Mouse (Mus musculus) MEL (cell line): Measurements from ENCODE around the gene Spata2. TPM values are rescaled to one million over a fixed set of nuclear protein-coding genes. Genes with fewer than 3 reads are reported as not detected.

Source experiments
- DNase-seq: peaks from one replicate; pipeline ENCODE4 v3.0.0; 2011; ENCODE audit warnings: low read depth, low spot score
- H3K27ac ChIP-seq: 2 replicates; pipeline ENCODE4 v1.5.1; 2012; ENCODE audit warnings: low read depth, mild to moderate bottlenecking, control low read depth, low read length, moderate library complexity; ENCODE audit not compliant: control insufficient read depth
- H3K27me3 ChIP-seq, 2 experiments: fragments of 150-350 bp in 1 of 2; sonication (generic) in 1 of 2; 2 replicates each; pipeline ENCODE4 v1.6.1; 2012; ENCODE audit warnings: low read length in 2 of 2, mild to moderate bottlenecking in 2 of 2, improper control_type of control experiment in 1 of 2, moderate library complexity in 1 of 2; ENCODE audit not compliant: insufficient read depth in 2 of 2, control insufficient read depth in 1 of 2
- H3K36me3 ChIP-seq, 2 experiments: 2 replicates each; pipeline ENCODE4 v1.6.1; 2012 to 2014; ENCODE audit warnings: low read length in 2 of 2, improper control_type of control experiment in 1 of 2, inconsistent platforms in 1 of 2, mild to moderate bottlenecking in 1 of 2; ENCODE audit not compliant: insufficient read depth in 2 of 2, control insufficient read depth in 1 of 2
- H3K4me1 ChIP-seq, 2 experiments: fragments of 150-350 bp in 1 of 2; sonication (generic) in 1 of 2; 2 replicates each; pipeline ENCODE4 v1.6.1; 2012; ENCODE audit warnings: low read length in 2 of 2, improper control_type of control experiment in 1 of 2, mild to moderate bottlenecking in 1 of 2; ENCODE audit not compliant: insufficient read depth in 2 of 2, control insufficient read depth in 1 of 2
- H3K4me3 ChIP-seq, 2 experiments: fragments of 150-350 bp in 1 of 2; sonication (generic) in 1 of 2; 2 replicates each; pipeline ENCODE4 v1.5.1; 2012; ENCODE audit warnings: low read depth in 2 of 2, low read length in 2 of 2, mild to moderate bottlenecking in 2 of 2, moderate library complexity in 2 of 2, control low read depth in 1 of 2, improper control_type of control experiment in 1 of 2; ENCODE audit not compliant: control insufficient read depth in 1 of 2, insufficient read depth in 1 of 2
- H3K79me2 ChIP-seq: 2 replicates; pipeline ENCODE4 v1.6.1; 2012; ENCODE audit warnings: mild to moderate bottlenecking, low read length, moderate library complexity; ENCODE audit not compliant: control insufficient read depth, poor library complexity, insufficient read depth
- H3K9ac ChIP-seq: 2 replicates; pipeline ENCODE4 v1.6.1; 2012; ENCODE audit warnings: low read depth, mild to moderate bottlenecking, control low read depth, low read length, moderate library complexity; ENCODE audit not compliant: control insufficient read depth, poor library complexity, severe bottlenecking
- H3K9me3 ChIP-seq: fragments of 150-350 bp; sonication (generic); replicated peaks from 2 replicates; pipeline ENCODE4 v1.6.1; 2012; ENCODE audit warnings: mild to moderate bottlenecking, low read length, improper control_type of control experiment, moderate library complexity; ENCODE audit not compliant: insufficient read depth
- BHLHE40 ChIP-seq: IDR thresholded peaks from 2 replicates; pipeline ENCODE4 v1.6.1; 2012; ENCODE audit warnings: low read depth, mild to moderate bottlenecking, inconsistent platforms, low read length, improper control_type of control experiment, borderline replicate concordance
- CHD1 ChIP-seq: IDR thresholded peaks from 2 replicates; pipeline ENCODE4 v1.6.1; 2012; ENCODE audit warnings: low read depth, mild to moderate bottlenecking, inconsistent platforms, low read length, improper control_type of control experiment
- CHD2 ChIP-seq: IDR thresholded peaks from 2 replicates; pipeline ENCODE4 v1.6.1; 2011; ENCODE audit warnings: low read length, improper control_type of control experiment
- CTCF ChIP-seq, 3 experiments: IDR thresholded peaks in 2 of 3; conservative IDR thresholded peaks in 1 of 3; 2 replicates each; pipeline ENCODE4 v1.5.1; 2011 to 2012; ENCODE audit warnings: low read length in 3 of 3, low read depth in 2 of 3, mild to moderate bottlenecking in 2 of 3, improper control_type of control experiment in 1 of 3, inconsistent platforms in 1 of 3, mixed read lengths in 1 of 3, moderate library complexity in 1 of 3; ENCODE audit not compliant: control insufficient read depth in 1 of 3, insufficient read depth in 1 of 3, poor library complexity in 1 of 3, severe bottlenecking in 1 of 3
- E2F4 ChIP-seq: IDR thresholded peaks from 2 replicates; pipeline ENCODE4 v1.6.1; 2011; ENCODE audit warnings: low read depth, low read length, improper control_type of control experiment, borderline replicate concordance
- ELF1 ChIP-seq: IDR thresholded peaks from 2 replicates; pipeline ENCODE4 v1.6.1; 2014; ENCODE audit warnings: low read depth, mild to moderate bottlenecking, inconsistent platforms, low read length, improper control_type of control experiment, moderate library complexity
- EP300 ChIP-seq, 2 experiments: IDR thresholded peaks; 2 replicates each; pipeline ENCODE4 v1.6.1; 2011; ENCODE audit warnings: improper control_type of control experiment in 2 of 2, low read length in 2 of 2, low read depth in 1 of 2, mild to moderate bottlenecking in 1 of 2
- ETS1 ChIP-seq: IDR thresholded peaks from 2 replicates; pipeline ENCODE4 v1.6.1; 2012; ENCODE audit warnings: low read depth, mild to moderate bottlenecking, inconsistent platforms, low read length, improper control_type of control experiment, moderate library complexity
- GABPA ChIP-seq: IDR thresholded peaks from 2 replicates; pipeline ENCODE4 v1.6.1; 2012; ENCODE audit warnings: low read depth, mild to moderate bottlenecking, inconsistent platforms, low read length, improper control_type of control experiment, moderate library complexity
- GATA1 ChIP-seq: IDR thresholded peaks from 2 replicates; pipeline ENCODE4 v1.6.1; 2011; ENCODE audit warnings: low read depth, low read length, improper control_type of control experiment
- HCFC1 ChIP-seq: IDR thresholded peaks from 2 replicates; pipeline ENCODE4 v1.6.1; 2012; ENCODE audit warnings: low read depth, mild to moderate bottlenecking, inconsistent platforms, low read length, improper control_type of control experiment, moderate library complexity
- JUND ChIP-seq: IDR thresholded peaks from 2 replicates; pipeline ENCODE4 v1.6.1; 2011; ENCODE audit warnings: low read depth, mild to moderate bottlenecking, improper control_type of control experiment, low read length
- KAT2A ChIP-seq: conservative IDR thresholded peaks from 2 replicates; pipeline ENCODE4 v1.6.1; 2012; ENCODE audit warnings: low read depth, low read length, improper control_type of control experiment, inconsistent platforms
- MAFK ChIP-seq: IDR thresholded peaks from 2 replicates; pipeline ENCODE4 v1.6.1; 2011; ENCODE audit warnings: low read depth, mild to moderate bottlenecking, low read length, improper control_type of control experiment, borderline replicate concordance
- MAX ChIP-seq: IDR thresholded peaks from 2 replicates; pipeline ENCODE4 v1.6.1; 2011; ENCODE audit warnings: low read length, improper control_type of control experiment
- MAZ ChIP-seq: IDR thresholded peaks from 2 replicates; pipeline ENCODE4 v1.6.1; 2012; ENCODE audit warnings: low read depth, mild to moderate bottlenecking, inconsistent platforms, low read length, improper control_type of control experiment
- MXI1 ChIP-seq: IDR thresholded peaks from 2 replicates; pipeline ENCODE4 v1.6.1; 2011; ENCODE audit warnings: mild to moderate bottlenecking, low read depth, low read length, improper control_type of control experiment
- MYB ChIP-seq: IDR thresholded peaks from 2 replicates; pipeline ENCODE4 v1.6.1; 2011; ENCODE audit warnings: mild to moderate bottlenecking, low read depth, low read length, improper control_type of control experiment
- MYC ChIP-seq: IDR thresholded peaks from 2 replicates; pipeline ENCODE4 v1.6.1; 2011; ENCODE audit warnings: low read depth, mild to moderate bottlenecking, low read length, improper control_type of control experiment, moderate library complexity
- NELFE ChIP-seq: IDR thresholded peaks from 2 replicates; pipeline ENCODE4 v1.6.1; 2011; ENCODE audit warnings: low read depth, low read length, improper control_type of control experiment
- NRF1 ChIP-seq: IDR thresholded peaks from 2 replicates; pipeline ENCODE4 v1.6.1; 2014; ENCODE audit warnings: low read depth, mild to moderate bottlenecking, inconsistent platforms, low read length, improper control_type of control experiment, moderate library complexity; ENCODE audit not compliant: poor library complexity, insufficient read depth, severe bottlenecking
- POLR2A ChIP-seq, 2 experiments: IDR thresholded peaks; 2 replicates each; pipeline ENCODE4 v1.6.1; 2011 to 2012; ENCODE audit warnings: low read length in 2 of 2, mild to moderate bottlenecking in 2 of 2, control low read depth in 1 of 2, improper control_type of control experiment in 1 of 2, low read depth in 1 of 2, moderate library complexity in 1 of 2; ENCODE audit not compliant: control insufficient read depth in 1 of 2, insufficient read depth in 1 of 2, poor library complexity in 1 of 2
- POLR2AphosphoS2 ChIP-seq: IDR thresholded peaks from 2 replicates; pipeline ENCODE4 v1.6.1; 2011; ENCODE audit warnings: low read length, improper control_type of control experiment
- POLR2AphosphoS5 ChIP-seq: IDR thresholded peaks from 2 replicates; pipeline ENCODE4 v1.6.1; 2012; ENCODE audit warnings: low read depth, borderline replicate concordance, mild to moderate bottlenecking, inconsistent platforms, low read length, moderate library complexity, mixed read lengths
- RAD21 ChIP-seq: IDR thresholded peaks from 2 replicates; pipeline ENCODE4 v1.6.1; 2011; ENCODE audit warnings: mild to moderate bottlenecking, low read depth, low read length, improper control_type of control experiment
- RCOR1 ChIP-seq: IDR thresholded peaks from 2 replicates; pipeline ENCODE4 v1.6.1; 2012; ENCODE audit warnings: low read depth, mild to moderate bottlenecking, inconsistent platforms, low read length, improper control_type of control experiment
- SIN3A ChIP-seq: IDR thresholded peaks from 2 replicates; pipeline ENCODE4 v1.6.1; 2012; ENCODE audit warnings: low read length, improper control_type of control experiment, inconsistent platforms
- SMC3 ChIP-seq: IDR thresholded peaks from 2 replicates; pipeline ENCODE4 v1.6.1; 2011; ENCODE audit warnings: low read depth, low read length, improper control_type of control experiment
- TAL1 ChIP-seq: IDR thresholded peaks from 2 replicates; pipeline ENCODE4 v1.6.1; 2012; ENCODE audit warnings: mild to moderate bottlenecking, inconsistent platforms, low read length, moderate library complexity, mixed read lengths
- TBP ChIP-seq: IDR thresholded peaks from 2 replicates; pipeline ENCODE4 v1.8.0; 2011; ENCODE audit warnings: low read depth, low read length, improper control_type of control experiment
- TCF12 ChIP-seq: IDR thresholded peaks from 2 replicates; pipeline ENCODE4 v1.6.1; 2014; ENCODE audit warnings: low read depth, mild to moderate bottlenecking, inconsistent platforms, low read length, improper control_type of control experiment, moderate library complexity
- UBTF ChIP-seq: IDR thresholded peaks from 2 replicates; pipeline ENCODE4 v1.6.1; 2012; ENCODE audit warnings: low read depth, mild to moderate bottlenecking, inconsistent platforms, low read length, improper control_type of control experiment, moderate library complexity, borderline replicate concordance; ENCODE audit not compliant: insufficient read depth
- USF2 ChIP-seq, 2 experiments: IDR thresholded peaks; 2 replicates each; pipeline ENCODE4 v1.6.1; 2011 to 2012; ENCODE audit warnings: improper control_type of control experiment in 2 of 2, low read length in 2 of 2, borderline replicate concordance in 1 of 2, inconsistent platforms in 1 of 2, low read depth in 1 of 2, mild to moderate bottlenecking in 1 of 2; ENCODE audit not compliant: insufficient read depth in 1 of 2
- ZC3H11A ChIP-seq: IDR thresholded peaks from 2 replicates; pipeline ENCODE4 v1.6.1; 2012; ENCODE audit warnings: low read depth, mild to moderate bottlenecking, inconsistent platforms, low read length, improper control_type of control experiment
- ZKSCAN1 ChIP-seq: IDR thresholded peaks from 2 replicates; pipeline ENCODE4 v1.6.1; 2012; ENCODE audit warnings: low read depth, mild to moderate bottlenecking, inconsistent platforms, low read length, improper control_type of control experiment, moderate library complexity
- ZMIZ1 ChIP-seq: IDR thresholded peaks from 2 replicates; pipeline ENCODE4 v1.6.1; 2012; ENCODE audit warnings: low read depth, mild to moderate bottlenecking, inconsistent platforms, low read length, improper control_type of control experiment, moderate library complexity
- ZNF384 ChIP-seq: IDR thresholded peaks from 2 replicates; pipeline ENCODE4 v1.6.1; 2012; ENCODE audit warnings: low read depth, mild to moderate bottlenecking, inconsistent platforms, low read length, improper control_type of control experiment
- polyA plus RNA-seq, 2 experiments: library from polyadenylated mRNA; stranded (reverse) in 1 of 2; unstranded in 1 of 2; fragments of >175 nt in 1 of 2; fragments of >200 nt in 1 of 2; gene quantifications; 2 replicates each; pipeline versions ENCODE4 v1.2.1 to v1.2.4; 2012; ENCODE audit warnings: low replicate concordance in 2 of 2, low read depth in 1 of 2; ENCODE audit not compliant: insufficient read length in 2 of 2, insufficient read depth in 1 of 2, missing spikeins in 1 of 2
- total RNA-seq: library from RNA; depleted of rRNA; stranded (reverse); fragments of 300-350 nt; gene quantifications from 2 replicates; pipeline ENCODE4 v1.2.3, GENCODE M21; 2012

Gene Spata2
- total and polyA plus RNA-seq, 3 experiments = 9.4 to 33.5 TPM; not detected in 1

DNA sequence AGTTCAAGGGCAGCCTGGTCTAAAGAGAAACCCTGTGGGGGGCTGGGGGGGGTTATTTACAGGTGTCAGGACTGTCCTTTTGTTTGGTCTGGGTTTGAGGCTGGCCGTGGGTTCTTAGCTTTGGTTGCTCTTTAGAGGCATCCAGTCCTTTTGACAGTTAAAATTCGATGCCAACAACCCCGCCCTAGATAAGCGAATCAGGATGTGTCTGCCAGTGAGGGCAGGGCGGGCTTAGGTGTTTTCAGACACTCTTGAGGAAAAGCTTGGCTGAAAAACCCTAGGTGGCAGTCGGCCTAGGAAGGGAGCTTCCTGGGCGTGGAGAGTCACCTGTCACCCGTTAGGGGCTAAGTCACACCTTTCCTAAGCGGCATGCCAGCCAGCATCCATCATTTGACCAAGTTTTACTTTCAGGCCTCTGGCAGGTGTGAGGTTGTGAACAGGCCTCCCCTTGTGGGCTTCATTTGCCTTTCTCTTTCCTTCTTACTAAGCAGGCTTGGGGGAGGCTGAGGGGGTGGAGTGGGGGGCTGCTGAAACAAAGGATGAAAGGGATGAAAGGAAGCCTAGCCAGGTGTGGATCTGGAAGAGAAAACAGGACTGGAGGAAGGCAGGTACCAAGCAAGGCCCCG is 43.7 kb upstream of the Spata2 start:
- H3K79me2 ChIP-seq = no peaks in the 10 kb centered on the region; the same call in 1 of the 2 replicates
- H3K27me3 ChIP-seq = no peaks in the 10 kb centered on the region
- peak; percentile 46 for DNase-seq
- peaks cover 14 to 20% of the 10 kb centered on the region in 2 experiments for H3K4me1 ChIP-seq
- peaks cover 0 to 19% of the 10 kb centered on the region in 2 experiments; a peak in 2 of 4 replicates for H3K36me3 ChIP-seq
- H3K27ac ChIP-seq = no peak overlapping the region
- peak overlapping the region; percentile 20; the same call in 1 of the 2 replicates for H3K9ac ChIP-seq
- H3K4me3 ChIP-seq = peak overlapping the region in 1 of 2 experiments; percentile 19; a peak in 1 of 4 replicates
- no peaks in the 10 kb centered on the region for H3K9me3 ChIP-seq
- TF ChIP-seq TAL1 (no peak), ZMIZ1 (no peak), JUND (no peak), TBP (no peak), RAD21 (no peak), E2F4 (no peak), MAFK (no peak), NRF1 (no peak), BHLHE40 (no peak), MAZ (no peak), CHD1 (no peak), MYB (peak; percentile 72), ETS1 (peak; percentile 51; the same call in 1 of the 2 replicates), ZNF384 (no peak), MYC (no peak), POLR2AphosphoS2 (no peak), KAT2A (no peak), POLR2AphosphoS5 (no peak), UBTF (no peak), EP300 (IDR thresholded peaks at IDR 0.05; ENCODE audit: low read depth in 1 of 2, low read length in 2 of 2) (peak; percentile 32 to 76; a peak in 3 of 4 replicates), GATA1 (0 out of 2 replicates have a peak, but pooled peaks have one; percentile 42), SIN3A (peak; percentile 67; the same call in 1 of the 2 replicates), CHD2 (no peak), GABPA (no peak), MXI1 (peak; percentile 62; the same call in 1 of the 2 replicates), HCFC1 (no peak; the same call in 1 of the 2 replicates), SMC3 (no peak), CTCF (IDR thresholded peaks at IDR 0.05 in 2 of 3, conservative IDR thresholded peaks at IDR 0.05 in 1 of 3; ENCODE audit: control insufficient read depth in 1 of 3, insufficient read depth in 1 of 3, low read depth in 2 of 3, low read length in 3 of 3, poor library complexity in 1 of 3, severe bottlenecking in 1 of 3) (no peak), ELF1 (peak; percentile 36; the same call in 1 of the 2 replicates), ZC3H11A (no peak), ZKSCAN1 (no peak), MAX (no peak), RCOR1 (0 out of 2 replicates have a peak, but pooled peaks have one; percentile 61), TCF12 (0 out of 2 replicates have a peak, but pooled peaks have one; percentile 44), USF2 (IDR thresholded peaks at IDR 0.05; ENCODE audit: borderline replicate concordance in 1 of 2, insufficient read depth in 1 of 2, low read depth in 1 of 2, low read length in 2 of 2) (no peak), POLR2A (IDR thresholded peaks at IDR 0.05; ENCODE audit: control insufficient read depth in 1 of 2, insufficient read depth in 1 of 2, low read depth in 1 of 2, low read length in 2 of 2, poor library complexity in 1 of 2) (no peak), NELFE (0 out of 2 replicates have a peak, but pooled peaks have one; percentile 28)
